Mouse (Mus musculus) kidney, adult 18-20 months (tissue): ENCODE data around the gene Gm7075.
"Not testable (repeated sequence)": the region's sequence is repeated elsewhere in the genome, so short reads cannot be mapped to it uniquely, and the experiment has no call there.

Experiments
- DNase-seq: peaks from one replicate; pipeline ENCODE4 v3.0.0; 2021

The Gm7075 gene

GRCm38 (mm10) chr10:63421739-63422735 lies at the start of gene Gm7075:
Gm7075 (minus strand) TSS chr10:63421789.
- DNase-seq = peak; percentile 51

GRCm38 (mm10) chr10:63460935-63461334 lies 39.3 kb upstream of the Gm7075 start:
- no peak for DNase-seq

GRCm38 (mm10) chr10:63457292-63458128 lies 35.9 kb upstream of the Gm7075 start:
- no peak for DNase-seq

- peak; percentile 11 for DNase-seq
Measured at GRCm38 (mm10) chr10:63455110-63455878, 33.7 kb upstream of the Gm7075 start.

- DNase-seq = no peak
Measured at GRCm38 (mm10) chr10:63453926-63454325, 32.3 kb upstream of the Gm7075 start.

- not testable (repeated sequence) for DNase-seq
Measured at GRCm38 (mm10) chr10:63444602-63445387, 23.2 kb upstream of the Gm7075 start.

GRCm38 (mm10) chr10:63439694-63440228 lies 18.2 kb upstream of the Gm7075 start:
- DNase-seq = no peak

GRCm38 (mm10) chr10:63438736-63439262 lies 17.2 kb upstream of the Gm7075 start:
- no peak for DNase-seq

GRCm38 (mm10) chr10:63432887-63433286 lies 11.3 kb upstream of the Gm7075 start:
- no peak for DNase-seq

- no peak for DNase-seq
Measured at GRCm38 (mm10) chr10:63432099-63432498, 10.5 kb upstream of the Gm7075 start.

GRCm38 (mm10) chr10:63431221-63431736 lies 9.7 kb upstream of the Gm7075 start:
- DNase-seq = no peak

GRCm38 (mm10) chr10:63429785-63430305 lies 8.3 kb upstream of the Gm7075 start, which contains the start of gene Ctnna3:
Ctnna3 (plus strand) TSS chr10:63430098.
- peak; percentile 88 for DNase-seq

- peak; percentile 100 for DNase-seq
Measured at GRCm38 (mm10) chr10:63429380-63429779, 7.8 kb upstream of the Gm7075 start.

- DNase-seq = peak; percentile 35
Measured at GRCm38 (mm10) chr10:63429023-63429340, 7.4 kb upstream of the Gm7075 start.

GRCm38 (mm10) chr10:63428243-63429022 lies 6.8 kb upstream of the Gm7075 start:
- DNase-seq = no peak

- DNase-seq = no peak
Measured at GRCm38 (mm10) chr10:63427146-63427545, 5.6 kb upstream of the Gm7075 start.

- peak; percentile 18 for DNase-seq
Measured at GRCm38 (mm10) chr10:63424475-63424814, 2.9 kb upstream of the Gm7075 start.

- DNase-seq = no peak
Measured at GRCm38 (mm10) chr10:63423591-63424474, 2.2 kb upstream of the Gm7075 start.

- no peak for DNase-seq
Measured at GRCm38 (mm10) chr10:63422736-63422992, 1.1 kb upstream of the Gm7075 start.
